Mouse (Mus musculus) left cerebral cortex, adult 2 months (tissue): ENCODE measurements at regions not wholly inside any gene's neighbourhood (a gene's known extent, or its start where the extent isn't known, plus 50 kb on each side); places are given as distances from the start of the nearest gene placed in this dataset.
"Not testable (repeated sequence)": the region's sequence is repeated elsewhere in the genome, so short reads cannot be mapped to it uniquely, and the experiment has no call there.

Experiments
- DNase-seq, 2 experiments: peaks; one replicate each; pipeline ENCODE4 v3.0.0; 2021 to 2022; ENCODE audit warnings: low spot score in 2 of 2, mixed read lengths in 1 of 2; ENCODE audit errors: extremely low spot score in 1 of 2
- H3K27ac ChIP-seq: fragments of 200-600 bp; 2 replicates; pipeline ENCODE4 v1.8.1; 2022
- H3K4me3 ChIP-seq: fragments of 200-600 bp; 2 replicates; pipeline ENCODE4 v1.8.1; 2022
- CTCF ChIP-seq: fragments of 200-600 bp; IDR thresholded peaks from 2 replicates; pipeline ENCODE4 v1.8.1; 2022; ENCODE audit warnings: antibody characterized with exemption, mild to moderate bottlenecking, moderate library complexity
- intact Hi-C: fragments of 180-260 bp; cut with DNase I; formaldehyde crosslinking; loops from one replicate; pipeline ENCODE4 v1.15.1; 2025

GRCm38 (mm10) chr13:41925211-41925610, 77.7 kb upstream of the Adtrp start:
- DNase-seq = no peak
- TF ChIP-seq CTCF = no peak
- H3K4me3 ChIP-seq = no peak overlapping the region
- intact Hi-C loops = no loop called here
- H3K27ac ChIP-seq = no peak overlapping the region

GRCm38 (mm10) chr13:41921178-41921577, 73.7 kb upstream of the Adtrp start:
- intact Hi-C loops = no loop called here
- H3K4me3 ChIP-seq = no peak overlapping the region
- TF ChIP-seq CTCF = no peak
- no peak overlapping the region for H3K27ac ChIP-seq
- DNase-seq = no peak

GRCm38 (mm10) chr13:41918525-41918924, 71.0 kb upstream of the Adtrp start:
- intact Hi-C loops = no loop called here
- no peak overlapping the region for H3K27ac ChIP-seq

GRCm38 (mm10) chr13:41915816-41916215, 68.3 kb upstream of the Adtrp start:
- H3K27ac ChIP-seq, H3K4me3 ChIP-seq, intact Hi-C loops, DNase-seq: not testable (repeated sequence)

More at GRCm38 (mm10) chr13:41918525-41918924, 71.0 kb upstream of the Adtrp start:
- TF ChIP-seq CTCF = no peak
- DNase-seq = no peak
- H3K4me3 ChIP-seq = no peak overlapping the region

GRCm38 (mm10) chr13:41910736-41911135, 63.3 kb upstream of the Adtrp start:
- Histone ChIP-seq H3K27ac (no peak overlapping the region), H3K4me3 (no peak overlapping the region)
- intact Hi-C loops = no loop called here
- TF ChIP-seq CTCF = no peak
- no peak for DNase-seq

GRCm38 (mm10) chr13:41910236-41910635, 62.8 kb upstream of the Adtrp start:
- intact Hi-C loops = no loop called here
- no peak for TF ChIP-seq CTCF
- Histone ChIP-seq H3K27ac (no peak overlapping the region), H3K4me3 (no peak overlapping the region)
- no peak for DNase-seq

- H3K4me3 ChIP-seq = no peak overlapping the region
- TF ChIP-seq CTCF = no peak
- intact Hi-C loops = no loop called here
Measured at GRCm38 (mm10) chr13:41907027-41907426, 59.5 kb upstream of the Adtrp start.

GRCm38 (mm10) chr13:41903286-41903685, 55.8 kb upstream of the Adtrp start:
- Histone ChIP-seq H3K27ac (peak overlapping the region; percentile 70), H3K4me3 (no peak overlapping the region)
- TF ChIP-seq CTCF = no peak
- intact Hi-C loops = loop anchor here (1.0 to 5.0 kb wide), 4 partner anchors 76 to 214 kb away; no protein-coding TSS in a partner anchor
- no peak for DNase-seq

More at GRCm38 (mm10) chr13:41907027-41907426, 59.5 kb upstream of the Adtrp start:
- H3K27ac ChIP-seq = no peak overlapping the region
- DNase-seq = no peak

GRCm38 (mm10) chr13:41899837-41900463, 52.5 kb upstream of the Adtrp start:
- H3K27ac ChIP-seq = no peak overlapping the region
- no peak for TF ChIP-seq CTCF
- intact Hi-C loops = loop anchor here (5.0 kb wide), 2 partner anchors 73 to 217 kb away; no protein-coding TSS in a partner anchor
- DNase-seq = no peak
- H3K4me3 ChIP-seq = no peak overlapping the region

- no peak for TF ChIP-seq CTCF
- no peak overlapping the region for H3K27ac ChIP-seq
Measured at GRCm38 (mm10) chr13:41899281-41899680, 51.8 kb upstream of the Adtrp start.

GRCm38 (mm10) chr13:41897481-41898317, 50.2 kb upstream of the Adtrp start:
- TF ChIP-seq CTCF = no peak
- no peak overlapping the region for H3K27ac ChIP-seq
- no peak overlapping the region for H3K4me3 ChIP-seq
- intact Hi-C loops = no loop called here
- DNase-seq = no peak

More at GRCm38 (mm10) chr13:41899281-41899680, 51.8 kb upstream of the Adtrp start:
- no peak overlapping the region for H3K4me3 ChIP-seq
- intact Hi-C loops = no loop called here
- no peak for DNase-seq
